Mouse (Mus musculus): ENCODE measurements around the gene Fars2. TPM values are rescaled to one million over a fixed set of nuclear protein-coding genes. Genes with fewer than 3 reads are reported as not detected.

Fars2 gene
- polyA plus RNA-seq, 1 experiment from 2014 or later, result 31.4 TPM

DNA sequence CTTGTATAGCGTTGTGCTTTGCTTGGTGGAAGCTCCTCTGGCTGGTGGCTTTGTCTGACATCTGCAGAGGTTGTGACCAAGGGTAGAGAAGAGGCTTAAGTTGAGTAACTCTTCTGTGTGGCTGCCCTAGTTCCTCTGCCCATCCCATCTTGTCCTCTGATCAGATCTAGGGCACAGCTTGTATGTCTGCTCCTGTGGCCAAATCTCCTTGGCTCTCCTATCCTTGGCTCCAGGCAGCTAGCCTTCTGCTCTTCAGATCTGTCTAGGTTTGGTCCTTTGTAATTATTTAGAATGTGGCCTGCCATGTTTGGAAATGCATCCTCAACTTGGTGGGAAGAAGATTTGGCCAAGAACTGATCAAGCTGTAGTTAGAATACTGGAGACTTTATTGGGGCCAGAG, 150.2 kb downstream of the Fars2 start:
- H3K36me3 ChIP-seq, result no peaks in the 10 kb centered on the region

DNA sequence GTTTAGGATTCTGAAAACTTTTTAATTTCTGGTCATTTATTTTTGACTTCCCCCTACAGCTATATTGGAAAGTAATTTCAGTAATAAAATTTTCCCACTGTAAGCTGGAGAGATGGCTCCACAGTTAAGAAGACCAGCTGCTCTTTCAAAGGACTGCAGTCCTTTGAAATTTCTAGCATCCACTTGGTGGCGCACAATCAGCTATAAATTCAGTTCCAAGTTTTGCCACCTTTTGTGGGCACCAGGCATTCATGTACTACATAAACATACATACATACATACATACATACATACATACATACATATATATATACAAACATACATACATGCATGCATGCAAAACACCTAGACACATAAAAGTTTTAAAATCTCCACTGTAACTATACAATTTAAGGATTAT, 153.7 kb downstream of the Fars2 start:
- no peak overlapping the region for H3K9ac ChIP-seq
- H3K4me1 ChIP-seq (replicated peaks), result no peaks in the 10 kb centered on the region
- H3K27me3 ChIP-seq, result no peaks in the 10 kb centered on the region
- no peaks in the 10 kb centered on the region for H3K36me3 ChIP-seq
- no peak overlapping the region for H3K4me2 ChIP-seq
- ATAC-seq (ENCODE audit: low read depth) (no peak), DNase-seq (no peak)
- 80% methylated on average over 1 of the region's 1 CpGs for WGBS (ENCODE audit: insufficient replicate concordance)
- no peak overlapping the region for H3K27ac ChIP-seq
- H3K9me3 ChIP-seq (replicated peaks), result no peaks in the 10 kb centered on the region
- no peak overlapping the region for H3K4me3 ChIP-seq (replicated peaks)

More for the DNA sequence above, 150.2 kb downstream of the Fars2 start:
- Histone ChIP-seq H3K4me1 (replicated peaks) (no peaks in the 10 kb centered on the region), H3K9ac (no peak overlapping the region), H3K4me3 (replicated peaks) (no peak overlapping the region), H3K27me3 (no peaks in the 10 kb centered on the region), H3K9me3 (replicated peaks) (no peaks in the 10 kb centered on the region), H3K27ac (no peak overlapping the region), H3K4me2 (no peak overlapping the region)
- DNase-seq (no peak), ATAC-seq (ENCODE audit: low read depth) (no peak)
- 77% methylated on average over 1 of the region's 1 CpGs for whole genome bisulfite sequencing (ENCODE audit: insufficient replicate concordance)

DNA sequence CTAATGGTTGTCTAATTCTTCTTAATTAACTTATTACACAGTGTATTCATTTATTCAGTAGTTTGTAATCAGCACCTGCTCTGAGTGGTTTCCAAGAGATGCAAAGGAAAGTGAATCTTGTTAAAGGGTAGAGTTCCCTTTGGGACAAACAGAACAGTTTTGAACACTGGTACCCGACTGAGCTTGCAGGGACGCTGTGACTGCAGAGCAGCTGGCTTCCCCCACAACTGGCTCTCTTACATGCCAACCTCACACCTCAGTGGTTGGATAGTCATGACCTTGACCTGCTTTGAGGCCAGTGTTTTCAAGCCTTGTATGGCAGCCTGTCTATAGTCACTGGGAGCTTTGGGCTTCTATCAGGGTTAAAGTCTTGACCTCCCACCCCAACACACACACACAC, 156.3 kb downstream of the Fars2 start:
- Histone ChIP-seq H3K27me3 (no peaks in the 10 kb centered on the region), H3K9me3 (replicated peaks) (no peaks in the 10 kb centered on the region), H3K4me1 (replicated peaks) (no peaks in the 10 kb centered on the region), H3K27ac (no peak overlapping the region), H3K4me2 (no peak overlapping the region), H3K36me3 (no peaks in the 10 kb centered on the region), H3K9ac (no peak overlapping the region), H3K4me3 (replicated peaks) (no peak overlapping the region)
- ATAC-seq (ENCODE audit: low read depth) (no peak), DNase-seq (no peak)
- WGBS (ENCODE audit: insufficient replicate concordance), result 62% methylated on average over 2 of the region's 2 CpGs

DNA sequence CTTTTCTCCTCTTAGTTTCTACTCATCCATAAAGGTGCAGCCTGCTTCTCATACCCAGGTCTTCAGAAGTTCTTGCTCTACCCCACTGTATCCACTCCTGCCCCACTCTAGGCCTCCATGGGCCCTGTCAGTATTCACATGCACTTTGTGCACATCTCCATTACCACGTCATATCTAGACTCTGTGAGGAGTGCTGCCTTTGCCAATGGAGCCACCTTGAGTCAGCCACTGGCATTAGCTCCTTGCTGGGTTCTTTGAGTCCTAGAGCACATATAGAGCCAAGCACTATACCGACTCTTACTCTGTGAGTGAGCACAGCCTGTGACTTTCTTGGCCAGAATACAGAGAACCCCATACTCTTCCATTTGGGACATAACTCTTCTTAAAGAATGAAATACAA, 159.0 kb downstream of the Fars2 start:
- DNase-seq, result no peak
- Histone ChIP-seq H3K4me3 (replicated peaks) (no peak overlapping the region), H3K4me1 (replicated peaks) (no peaks in the 10 kb centered on the region), H3K9ac (no peak overlapping the region), H3K27me3 (no peaks in the 10 kb centered on the region), H3K9me3 (replicated peaks) (no peaks in the 10 kb centered on the region), H3K36me3 (no peaks in the 10 kb centered on the region), H3K4me2 (no peak overlapping the region), H3K27ac (no peak overlapping the region)
- WGBS (ENCODE audit: insufficient replicate concordance), result 63% methylated on average over 2 of the region's 2 CpGs
- no peak for ATAC-seq (ENCODE audit: low read depth)

DNA sequence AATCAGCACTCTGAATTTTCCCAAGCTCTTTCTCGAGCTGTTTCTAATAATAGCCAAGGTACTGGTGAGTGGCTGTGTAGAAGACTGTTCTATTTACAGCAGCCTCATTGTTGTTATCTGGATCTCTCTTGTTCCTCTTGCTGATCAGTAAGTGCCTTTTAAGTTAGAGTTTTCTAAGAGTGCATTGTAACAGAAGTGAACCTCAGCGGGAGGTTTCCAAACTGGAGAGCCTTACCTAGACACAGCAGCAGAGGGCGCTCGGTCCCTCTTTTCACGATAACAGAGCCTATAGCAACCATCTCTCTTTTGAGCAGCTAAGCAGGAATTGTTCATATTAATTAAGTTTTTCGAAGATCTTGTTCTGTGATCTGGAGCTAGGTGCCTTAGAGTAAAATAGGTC, 164.8 kb downstream of the Fars2 start:
- Histone ChIP-seq H3K4me3 (replicated peaks) (no peak overlapping the region), H3K27ac (no peak overlapping the region), H3K9me3 (replicated peaks) (no peaks in the 10 kb centered on the region), H3K4me2 (no peak overlapping the region), H3K36me3 (no peaks in the 10 kb centered on the region), H3K4me1 (replicated peaks) (no peaks in the 10 kb centered on the region), H3K27me3 (no peaks in the 10 kb centered on the region), H3K9ac (no peak overlapping the region)
- 6% methylated on average over 6 of the region's 6 CpGs for WGBS (ENCODE audit: insufficient replicate concordance)
- ATAC-seq (ENCODE audit: low read depth), result no peak
- DNase-seq, result peak; percentile 36

DNA sequence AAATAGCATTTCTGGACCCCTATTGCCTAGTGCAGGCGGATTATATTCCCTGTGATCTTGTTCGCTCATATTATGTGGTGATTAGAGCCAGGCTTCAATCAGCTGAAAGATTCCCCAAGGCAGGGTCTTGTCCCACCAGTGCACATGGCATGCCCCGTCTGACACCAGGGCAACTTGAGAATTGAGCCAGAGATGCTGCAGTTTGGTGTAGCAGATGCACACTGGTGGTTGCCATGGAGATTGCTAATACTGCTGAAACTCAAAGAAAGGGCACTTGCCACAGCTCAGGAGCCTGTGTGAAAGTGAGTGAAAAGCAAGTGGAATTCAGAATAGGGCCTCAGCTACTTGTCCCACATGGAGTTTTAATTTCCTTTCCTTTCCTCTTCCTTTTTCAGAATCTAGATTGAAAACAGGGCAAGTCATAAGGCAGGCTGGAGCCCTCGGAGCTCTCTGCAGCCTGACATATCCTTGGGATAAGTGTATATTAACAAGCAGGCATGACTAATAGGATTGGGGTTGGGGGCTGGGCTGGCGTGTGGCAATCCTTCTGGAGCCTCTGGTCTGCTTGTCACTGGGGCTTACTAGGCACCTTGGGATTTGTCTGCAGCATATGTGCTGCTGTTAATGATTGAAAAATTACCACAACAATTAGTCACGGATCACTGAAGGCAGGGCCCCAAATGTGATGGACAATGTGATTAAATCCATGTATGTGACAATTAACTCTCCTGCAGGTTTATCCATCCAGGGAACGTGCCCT, 165.8 kb downstream of the Fars2 start:
- ATAC-seq (ENCODE audit: low read depth), result no peak
- Histone ChIP-seq H3K4me1 (replicated peaks) (no peaks in the 10 kb centered on the region), H3K27ac (no peak overlapping the region), H3K4me3 (replicated peaks) (no peak overlapping the region), H3K4me2 (no peak overlapping the region), H3K36me3 (no peaks in the 10 kb centered on the region), H3K27me3 (no peaks in the 10 kb centered on the region), H3K9ac (no peak overlapping the region), H3K9me3 (replicated peaks) (no peaks in the 10 kb centered on the region)
- WGBS (ENCODE audit: insufficient replicate concordance), result 71% methylated on average over 7 of the region's 7 CpGs
- DNase-seq, result no peak

DNA sequence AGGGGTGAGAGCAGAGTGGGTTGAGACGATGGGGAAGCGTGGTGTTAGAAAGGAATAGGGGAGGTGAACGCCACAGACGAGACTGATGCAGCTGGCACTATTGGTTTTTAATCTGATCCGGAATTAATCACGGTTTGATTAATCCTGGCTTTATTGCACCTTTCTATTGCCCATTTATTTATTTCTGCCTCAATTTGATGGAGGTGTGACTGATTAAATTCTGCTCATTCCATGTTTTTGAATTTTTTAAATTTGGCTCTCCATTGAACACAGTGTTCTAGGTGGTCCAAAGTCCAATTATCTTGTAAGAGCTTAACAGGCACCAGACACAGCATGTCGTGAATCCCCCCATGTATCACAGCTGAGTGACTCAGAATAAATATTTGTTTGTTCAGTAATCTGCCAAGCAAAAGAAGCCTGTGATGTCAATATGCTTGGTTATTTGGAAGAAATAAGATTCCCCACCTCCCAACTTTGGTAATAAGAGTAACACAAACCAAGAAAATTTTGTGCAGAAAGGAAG, 166.4 kb downstream of the Fars2 start:
- H3K9me3 ChIP-seq (replicated peaks), result no peaks in the 10 kb centered on the region
- DNase-seq, result no peak
- H3K27ac ChIP-seq, result no peak overlapping the region
- no peak overlapping the region for H3K9ac ChIP-seq
- H3K36me3 ChIP-seq, result no peaks in the 10 kb centered on the region
- H3K27me3 ChIP-seq, result no peaks in the 10 kb centered on the region
- no peak overlapping the region for H3K4me2 ChIP-seq
- 82% methylated on average over 7 of the region's 7 CpGs for WGBS (ENCODE audit: insufficient replicate concordance)
- no peak overlapping the region for H3K4me3 ChIP-seq (replicated peaks)
- ATAC-seq (ENCODE audit: low read depth), result no peak
- H3K4me1 ChIP-seq (replicated peaks), result no peaks in the 10 kb centered on the region

DNA sequence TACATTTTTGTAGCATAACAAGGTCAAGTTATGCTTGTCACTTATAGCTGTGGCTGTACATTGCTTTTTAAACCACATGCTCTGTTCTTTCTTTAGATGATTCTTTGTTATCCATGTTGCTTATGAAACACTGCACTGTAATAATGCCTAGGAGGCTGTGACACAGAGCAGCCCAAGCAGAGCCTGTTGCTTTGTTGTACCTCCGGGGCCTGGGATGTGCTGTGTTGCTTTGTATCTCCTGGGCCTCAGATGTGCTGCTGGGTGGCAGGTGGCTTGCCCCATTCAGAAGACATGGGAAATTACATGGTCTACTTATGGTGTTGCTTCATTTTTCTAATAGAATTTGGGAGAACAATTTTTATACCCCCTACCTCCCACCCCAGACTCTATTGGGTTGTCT, 166.9 kb downstream of the Fars2 start:
- Histone ChIP-seq H3K4me3 (replicated peaks) (no peak overlapping the region), H3K9me3 (replicated peaks) (no peaks in the 10 kb centered on the region), H3K36me3 (no peaks in the 10 kb centered on the region), H3K4me1 (replicated peaks) (no peaks in the 10 kb centered on the region), H3K4me2 (no peak overlapping the region), H3K9ac (no peak overlapping the region), H3K27me3 (no peaks in the 10 kb centered on the region), H3K27ac (no peak overlapping the region)
- DNase-seq, result no peak
- 82% methylated on average over 1 of the region's 1 CpGs for WGBS (ENCODE audit: insufficient replicate concordance)
- no peak for ATAC-seq (ENCODE audit: low read depth)

DNA sequence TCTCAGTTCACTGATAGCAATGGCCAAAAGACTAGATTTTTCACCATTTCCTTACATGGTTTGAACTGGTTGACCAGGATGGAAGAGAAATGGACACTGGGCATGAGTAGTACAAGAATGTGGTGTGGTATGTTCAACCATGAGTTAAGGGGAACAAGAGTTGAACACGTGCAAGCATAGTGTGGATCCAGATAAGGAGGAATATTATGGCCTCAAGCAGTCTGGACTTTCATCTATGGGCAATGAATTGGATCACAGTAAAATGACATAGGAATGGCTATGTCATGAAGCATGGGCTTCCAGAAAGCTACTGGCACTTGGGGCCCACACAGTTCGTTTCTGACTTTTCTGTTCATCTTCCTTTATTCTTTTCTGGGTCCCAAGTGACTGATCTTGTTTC, 168.0 kb downstream of the Fars2 start:
- ATAC-seq (ENCODE audit: low read depth) (no peak), DNase-seq (no peak)
- H3K4me3 ChIP-seq (replicated peaks), result no peak overlapping the region
- WGBS (ENCODE audit: insufficient replicate concordance), result 61% methylated on average over 2 of the region's 2 CpGs
- H3K27ac ChIP-seq, result no peak overlapping the region
- no peak overlapping the region for H3K9ac ChIP-seq
- H3K36me3 ChIP-seq, result no peaks in the 10 kb centered on the region
- no peaks in the 10 kb centered on the region for H3K4me1 ChIP-seq (replicated peaks)
- H3K9me3 ChIP-seq (replicated peaks), result no peaks in the 10 kb centered on the region
- no peaks in the 10 kb centered on the region for H3K27me3 ChIP-seq
- no peak overlapping the region for H3K4me2 ChIP-seq

DNA sequence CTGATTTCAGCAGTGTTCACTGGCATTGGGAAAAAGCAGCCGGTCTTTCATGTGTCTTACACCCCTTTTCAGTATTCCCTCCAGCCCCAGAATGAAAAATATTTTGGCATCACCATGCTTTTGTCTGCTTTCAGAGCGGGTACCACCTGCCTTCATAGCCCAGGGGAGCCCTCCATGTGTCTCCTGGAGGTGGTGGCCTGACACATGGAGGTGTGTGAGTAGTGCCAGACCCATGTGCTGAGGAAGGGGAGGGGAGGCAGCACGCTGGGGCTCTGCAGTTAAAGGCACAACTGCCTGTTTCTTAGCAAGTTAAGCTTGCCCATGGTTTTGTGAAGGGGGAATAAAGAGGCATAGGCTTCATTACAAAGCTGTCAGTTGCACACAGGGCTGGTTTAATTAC, 176.3 kb downstream of the Fars2 start:
- WGBS (ENCODE audit: insufficient replicate concordance), result 67% methylated on average over 3 of the region's 3 CpGs
- Histone ChIP-seq H3K4me3 (replicated peaks) (no peak overlapping the region), H3K27me3 (no peaks in the 10 kb centered on the region), H3K27ac (no peak overlapping the region), H3K9me3 (replicated peaks) (no peaks in the 10 kb centered on the region), H3K9ac (no peak overlapping the region), H3K4me2 (no peak overlapping the region), H3K4me1 (replicated peaks) (no peaks in the 10 kb centered on the region), H3K36me3 (no peaks in the 10 kb centered on the region)
- no peak for ATAC-seq (ENCODE audit: low read depth)
- DNase-seq, result no peak

DNA sequence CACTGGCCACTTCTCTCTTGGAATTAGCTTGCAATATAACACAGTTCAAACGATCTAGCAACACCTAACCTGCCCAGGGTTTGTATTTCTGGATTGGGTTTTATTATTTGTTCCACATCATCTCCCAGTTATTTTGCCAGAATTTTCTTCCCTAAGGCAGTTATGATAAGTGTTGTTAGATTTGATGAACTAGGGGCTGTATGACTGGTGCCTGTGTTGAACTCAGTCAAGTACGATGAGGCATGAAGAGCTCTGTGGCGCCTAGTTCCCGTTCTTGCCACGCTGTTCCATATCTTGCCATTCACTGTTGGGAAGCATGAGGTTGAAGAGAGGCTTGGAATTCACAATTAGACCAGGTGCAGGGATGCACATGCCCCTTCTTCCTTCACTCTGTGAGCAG, 177.3 kb downstream of the Fars2 start:
- Histone ChIP-seq H3K4me3 (replicated peaks) (no peak overlapping the region), H3K27ac (no peak overlapping the region), H3K36me3 (no peaks in the 10 kb centered on the region), H3K9ac (no peak overlapping the region), H3K27me3 (no peaks in the 10 kb centered on the region), H3K9me3 (replicated peaks) (no peaks in the 10 kb centered on the region), H3K4me1 (replicated peaks) (no peaks in the 10 kb centered on the region), H3K4me2 (no peak overlapping the region)
- no peak for ATAC-seq (ENCODE audit: low read depth)
- no peak for DNase-seq
- WGBS (ENCODE audit: insufficient replicate concordance), result 82% methylated on average over 5 of the region's 5 CpGs

DNA sequence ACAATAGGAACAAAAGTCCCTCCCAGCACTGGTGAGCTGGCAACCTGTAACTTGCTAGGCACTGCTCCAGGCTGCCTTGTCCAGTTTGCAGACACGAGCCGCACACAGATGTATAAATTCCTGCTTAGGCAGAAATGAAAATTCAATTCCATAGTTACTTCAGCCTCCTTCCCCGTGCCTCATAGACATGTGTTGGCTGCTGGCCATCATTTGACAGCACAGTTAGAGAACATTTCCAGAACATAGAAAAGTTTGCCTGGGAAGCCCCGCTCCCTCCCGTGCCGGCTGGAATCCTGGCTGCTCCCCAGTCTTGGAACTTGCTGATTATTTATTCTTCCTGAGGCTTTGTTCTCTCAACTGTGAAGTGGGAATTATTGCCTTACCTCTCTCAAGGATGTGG, 178.6 kb downstream of the Fars2 start:
- Histone ChIP-seq H3K36me3 (no peaks in the 10 kb centered on the region), H3K27me3 (no peaks in the 10 kb centered on the region), H3K27ac (no peak overlapping the region), H3K4me1 (replicated peaks) (no peaks in the 10 kb centered on the region), H3K9ac (no peak overlapping the region), H3K4me2 (no peak overlapping the region), H3K4me3 (replicated peaks) (no peak overlapping the region), H3K9me3 (replicated peaks) (no peaks in the 10 kb centered on the region)
- DNase-seq, result no peak
- 82% methylated on average over 6 of the region's 6 CpGs for WGBS (ENCODE audit: insufficient replicate concordance)
- no peak for ATAC-seq (ENCODE audit: low read depth)

All from liver, embryonic 13.5 days (tissue).